Mouse (Mus musculus) hindbrain, postnatal 0 days (tissue): ENCODE results near the gene Adgra3. TPM values are rescaled to one million over a fixed set of nuclear protein-coding genes. Genes with fewer than 3 reads are reported as not detected.

Source experiments
- ATAC-seq: fragments of 200-750 bp; cut with Nextera tagmentation; 2 replicates; pipeline ENCODE4 v1.8.0; 2017; ENCODE audit warnings: mild to moderate bottlenecking, moderate TSS enrichment, moderate library complexity
- DNase-seq: peaks from one replicate; pipeline ENCODE4 v3.0.0-alpha.2; 2015; ENCODE audit warnings: low spot score
- H3K27ac ChIP-seq: fragments of 300-500 bp; sonication (generic); 2 replicates; pipeline ENCODE4 v1.5.1; 2014; ENCODE audit warnings: mild to moderate bottlenecking
- H3K27me3 ChIP-seq: fragments of 300-500 bp; sonication (generic); 2 replicates; pipeline ENCODE4 v1.6.1; 2014; ENCODE audit warnings: low read length, mixed read lengths; ENCODE audit not compliant: insufficient read depth
- H3K36me3 ChIP-seq: fragments of 300-500 bp; sonication (generic); 2 replicates; pipeline ENCODE4 v1.6.1; 2014; ENCODE audit warnings: low read length, mixed read lengths; ENCODE audit not compliant: insufficient read depth
- H3K4me1 ChIP-seq: fragments of 300-500 bp; sonication (generic); 2 replicates; pipeline ENCODE4 v1.6.1; 2014; ENCODE audit warnings: antibody characterized with exemption, low read length, mixed read lengths; ENCODE audit not compliant: insufficient read depth
- H3K4me2 ChIP-seq: fragments of 300-500 bp; sonication (generic); 2 replicates; pipeline ENCODE4 v1.6.1; 2014; ENCODE audit warnings: low read depth, mild to moderate bottlenecking, low read length, moderate library complexity, mixed read lengths
- H3K4me3 ChIP-seq: fragments of 300-500 bp; sonication (generic); 2 replicates; pipeline ENCODE4 v1.5.1; 2014; ENCODE audit warnings: low read length
- H3K9ac ChIP-seq: fragments of 300-500 bp; sonication (generic); replicated peaks from 2 replicates; pipeline ENCODE4 v1.6.1; 2014; ENCODE audit warnings: mild to moderate bottlenecking, low read length, moderate library complexity, mixed read lengths
- H3K9me3 ChIP-seq: fragments of 300-500 bp; sonication (generic); 2 replicates; pipeline ENCODE4 v1.6.1; 2016; ENCODE audit warnings: low read length, mixed read lengths
- CTCF ChIP-seq: IDR thresholded peaks from 2 replicates; pipeline ENCODE4 v1.5.1; 2016; ENCODE audit warnings: antibody characterized with exemption, control low read depth, low read depth
- WGBS: fragments of 180-500 bp; shearing (Covaris S2); extraction: QIAGEN DNeasy Blood & Tissue Kit; methylation state at CpG from one replicate; pipeline ENCODE4 v1.1.7; 2014; 5-methylcytosine and 5-hydroxymethylcytosine counted together
- polyA plus RNA-seq: library from polyadenylated mRNA; unstranded; fragments of >200 nt; fragmentation: Nextera tagmentation; extraction: Ambion mirVana; gene quantifications from 2 replicates; pipeline ENCODE4 v1.2.1, GENCODE M21; 2015
- total RNA-seq: library from RNA; depleted of rRNA; stranded (reverse); fragments of >200 nt; gene quantifications from 2 replicates; pipeline ENCODE4 v1.2.3, GENCODE M21; 2014

The Adgra3 gene
- total and polyA plus RNA-seq, 2 experiments from 2014 or later = 11.4 to 42.0 TPM

DNA sequence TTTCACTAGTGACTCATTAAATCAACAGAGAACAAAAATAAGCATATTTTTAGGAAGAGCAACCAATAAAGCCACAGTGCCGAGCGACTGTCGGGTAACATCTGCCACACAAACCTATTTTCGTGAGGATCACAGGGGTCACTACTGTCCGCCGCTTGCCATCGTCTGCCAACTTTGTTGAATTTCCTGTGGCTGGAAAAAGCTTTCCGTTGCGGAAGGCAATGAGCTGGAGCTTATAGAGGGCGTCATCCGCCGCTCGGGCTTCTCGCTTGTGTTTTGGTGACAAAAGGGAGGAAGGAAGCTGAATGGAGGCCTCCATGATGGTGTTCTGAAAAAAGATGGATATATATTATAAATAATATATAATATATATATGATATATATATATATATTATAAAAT lies 79.6 kb downstream of the Adgra3 start:
- ATAC-seq = no peak
- WGBS = 86% methylated on average over 14 of the region's 14 CpGs
- no peaks in the 10 kb centered on the region for H3K4me1 ChIP-seq
- H3K27ac ChIP-seq = no peak overlapping the region
- TF ChIP-seq CTCF = no peak
- no peaks in the 10 kb centered on the region for H3K36me3 ChIP-seq
- H3K9ac ChIP-seq = no peak overlapping the region
- H3K4me2 ChIP-seq = no peak overlapping the region
- H3K9me3 ChIP-seq = no peaks in the 10 kb centered on the region
- no peak for DNase-seq
- H3K27me3 ChIP-seq = no peaks in the 10 kb centered on the region
- no peak overlapping the region for H3K4me3 ChIP-seq

GRCm38 (mm10) chr5:49975971-49976370 lies 82.8 kb downstream of the Adgra3 start:
- Histone ChIP-seq H3K9ac (no peak overlapping the region), H3K4me3 (no peak overlapping the region), H3K27ac (no peak overlapping the region), H3K36me3 (no peaks in the 10 kb centered on the region), H3K4me2 (no peak overlapping the region), H3K27me3 (no peaks in the 10 kb centered on the region), H3K4me1 (no peaks in the 10 kb centered on the region), H3K9me3 (no peaks in the 10 kb centered on the region)
- WGBS = 47% methylated on average over 2 of the region's 2 CpGs
- ATAC-seq (peak; percentile 68; the same call in 1 of the 2 replicates), DNase-seq (peak; percentile 88)
- TF ChIP-seq CTCF = peak; percentile 87

DNA sequence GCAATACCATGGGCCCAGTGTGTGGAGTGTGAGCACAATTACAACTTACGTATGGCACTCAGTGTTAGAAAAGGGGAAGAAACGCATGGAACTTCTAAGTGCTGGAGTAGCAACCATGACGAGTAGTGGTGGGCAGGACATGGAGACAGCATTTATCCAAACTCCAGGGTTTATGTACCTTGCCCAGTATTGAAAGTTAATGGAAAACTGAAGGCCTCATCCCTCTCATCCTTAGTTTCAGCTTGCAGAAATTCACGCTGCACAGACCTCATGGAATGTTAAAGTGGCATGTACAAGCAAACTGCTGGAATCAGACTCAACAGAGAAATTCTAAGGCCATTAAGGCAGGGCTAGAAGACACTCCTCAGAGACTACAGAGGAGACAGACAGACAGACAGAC lies 84.6 kb downstream of the Adgra3 start:
- no peak overlapping the region for H3K9ac ChIP-seq
- WGBS = 92% methylated on average over 4 of the region's 4 CpGs

DNA sequence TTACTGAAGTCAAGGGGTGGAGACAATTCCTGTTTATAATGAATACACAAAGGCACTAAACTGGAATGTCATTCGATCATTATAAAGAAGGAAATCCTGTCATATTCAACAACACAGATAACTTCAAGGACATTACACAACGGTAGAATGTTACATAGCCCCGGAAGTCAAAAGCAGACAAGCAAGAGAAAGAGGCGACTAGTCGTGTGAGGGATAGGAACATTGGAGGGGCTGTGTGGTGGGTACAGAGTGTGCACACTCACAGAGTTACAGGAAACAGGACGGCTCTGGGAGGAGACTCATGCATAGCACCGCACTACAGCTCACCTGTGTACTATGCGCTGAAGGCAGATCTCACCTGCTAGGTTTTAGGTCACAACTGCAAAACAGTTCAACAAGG lies 89.1 kb downstream of the Adgra3 start:
- DNase-seq (no peak), ATAC-seq (no peak)
- H3K36me3 ChIP-seq = no peaks in the 10 kb centered on the region
- H3K27ac ChIP-seq = no peak overlapping the region
- no peaks in the 10 kb centered on the region for H3K27me3 ChIP-seq
- no peak for TF ChIP-seq CTCF
- no peak overlapping the region for H3K9ac ChIP-seq
- no peak overlapping the region for H3K4me2 ChIP-seq
- no peak overlapping the region for H3K4me3 ChIP-seq
- H3K4me1 ChIP-seq = no peaks in the 10 kb centered on the region
- H3K9me3 ChIP-seq = no peaks in the 10 kb centered on the region
- WGBS = 95% methylated on average over 8 of the region's 8 CpGs

More for the DNA sequence above, 84.6 kb downstream of the Adgra3 start:
- H3K4me1 ChIP-seq = no peaks in the 10 kb centered on the region
- ATAC-seq (no peak), DNase-seq (no peak)
- H3K4me2 ChIP-seq = no peak overlapping the region
- H3K9me3 ChIP-seq = no peaks in the 10 kb centered on the region
- no peak for TF ChIP-seq CTCF
- H3K27me3 ChIP-seq = no peaks in the 10 kb centered on the region
- H3K36me3 ChIP-seq = no peaks in the 10 kb centered on the region
- no peak overlapping the region for H3K4me3 ChIP-seq
- no peak overlapping the region for H3K27ac ChIP-seq

DNA sequence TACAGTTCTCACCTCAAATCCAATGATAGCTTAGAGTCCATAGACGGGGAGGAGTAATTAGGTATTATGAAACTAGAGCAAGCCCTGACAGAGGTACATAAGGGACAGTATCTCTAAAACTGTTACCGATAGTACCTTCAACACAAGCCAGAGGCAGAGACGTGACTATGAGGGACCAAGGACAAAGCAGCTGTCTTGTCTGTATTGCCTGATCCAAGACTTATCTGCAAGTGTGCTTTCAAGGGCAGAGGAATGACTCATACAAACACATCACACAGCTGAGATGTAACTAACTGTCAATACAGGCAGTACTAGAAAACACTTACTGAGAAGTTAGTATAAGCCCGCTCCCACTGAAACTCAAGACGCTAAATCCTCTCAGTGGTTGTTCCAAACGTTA lies 91.1 kb downstream of the Adgra3 start:
- no peak for ATAC-seq

DNA sequence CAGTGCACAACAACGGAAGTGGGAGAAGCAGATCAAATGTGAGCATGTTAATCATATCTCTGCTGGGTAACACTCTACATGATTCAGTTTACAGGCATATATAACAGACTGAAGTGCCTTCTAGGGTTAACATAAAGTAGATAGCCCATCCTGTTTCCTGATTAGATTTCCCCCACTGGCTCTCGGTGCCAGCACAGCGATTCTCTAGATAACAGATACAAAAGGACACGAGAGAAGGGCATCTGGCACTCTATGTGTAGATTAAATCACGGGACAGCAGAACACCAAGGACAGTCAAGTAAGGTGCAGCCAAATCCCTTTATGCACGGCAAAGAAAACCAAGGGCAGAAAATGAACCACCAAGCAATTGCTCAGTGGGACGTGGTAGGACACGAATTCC lies 93.0 kb downstream of the Adgra3 start:
- peaks cover 4% of the 10 kb centered on the region; the same call in 1 of the 2 replicates for H3K36me3 ChIP-seq
- ATAC-seq = no peak
- no peak for DNase-seq
- 68% methylated on average over 8 of the region's 8 CpGs for WGBS
- no peak for TF ChIP-seq CTCF
- no peaks in the 10 kb centered on the region for H3K9me3 ChIP-seq
- H3K4me2 ChIP-seq = no peak overlapping the region
- H3K27ac ChIP-seq = no peak overlapping the region
- H3K27me3 ChIP-seq = no peaks in the 10 kb centered on the region
- no peak overlapping the region for H3K4me3 ChIP-seq
- no peaks in the 10 kb centered on the region for H3K4me1 ChIP-seq
- no peak overlapping the region for H3K9ac ChIP-seq

More for the DNA sequence above, 91.1 kb downstream of the Adgra3 start:
- 93% methylated on average over 6 of the region's 6 CpGs for WGBS
- Histone ChIP-seq H3K9ac (no peak overlapping the region), H3K27ac (no peak overlapping the region), H3K9me3 (no peaks in the 10 kb centered on the region), H3K4me3 (no peak overlapping the region), H3K27me3 (no peaks in the 10 kb centered on the region), H3K4me2 (no peak overlapping the region), H3K36me3 (peaks cover 4% of the 10 kb centered on the region; the same call in 1 of the 2 replicates), H3K4me1 (no peaks in the 10 kb centered on the region)
- DNase-seq = no peak
- no peak for TF ChIP-seq CTCF

- Histone ChIP-seq H3K4me1 (no peaks in the 10 kb centered on the region), H3K4me2 (no peak overlapping the region), H3K36me3 (peaks cover 13% of the 10 kb centered on the region; the same call in 1 of the 2 replicates), H3K27ac (no peak overlapping the region), H3K27me3 (no peaks in the 10 kb centered on the region), H3K9me3 (no peaks in the 10 kb centered on the region), H3K9ac (no peak overlapping the region), H3K4me3 (no peak overlapping the region)
- TF ChIP-seq CTCF = peak; percentile 88
- 75% methylated on average over 20 of the region's 20 CpGs for WGBS
- ATAC-seq = peak; percentile 86
- peak; percentile 83 for DNase-seq
Measured at GRCm38 (mm10) chr5:49961478-49962431, 97.1 kb downstream of the Adgra3 start.
